Mouse (Mus musculus) brain, embryonic 14.5 days (tissue): ENCODE measurements at regions not wholly inside any gene's neighbourhood (a gene's known extent, or its start where the extent isn't known, plus 50 kb on each side); places are given as distances from the start of the nearest gene placed in this dataset.
A peak's percentile ranks its signal among the peaks of the same experiment; 100 is the strongest.

Source experiments
- DNase-seq: peaks from one replicate; pipeline ENCODE4 v3.0.0-alpha.2; 2011; ENCODE audit warnings: low read depth
- CTCF ChIP-seq: fragments of 200-500 bp; IDR thresholded peaks from 2 replicates; pipeline ENCODE4 v1.5.1; 2012; ENCODE audit warnings: inconsistent platforms, mild to moderate bottlenecking, moderate library complexity, borderline replicate concordance; ENCODE audit not compliant: insufficient read depth, insufficient read length; ENCODE audit errors: extremely low read depth
- POLR2A ChIP-seq: fragments of 200-500 bp; IDR thresholded peaks from 2 replicates; pipeline ENCODE4 v1.6.1; 2012; ENCODE audit warnings: mild to moderate bottlenecking, inconsistent platforms, borderline replicate concordance; ENCODE audit not compliant: poor library complexity, insufficient read depth, insufficient read length, severe bottlenecking; ENCODE audit errors: extremely low read depth

DNA sequence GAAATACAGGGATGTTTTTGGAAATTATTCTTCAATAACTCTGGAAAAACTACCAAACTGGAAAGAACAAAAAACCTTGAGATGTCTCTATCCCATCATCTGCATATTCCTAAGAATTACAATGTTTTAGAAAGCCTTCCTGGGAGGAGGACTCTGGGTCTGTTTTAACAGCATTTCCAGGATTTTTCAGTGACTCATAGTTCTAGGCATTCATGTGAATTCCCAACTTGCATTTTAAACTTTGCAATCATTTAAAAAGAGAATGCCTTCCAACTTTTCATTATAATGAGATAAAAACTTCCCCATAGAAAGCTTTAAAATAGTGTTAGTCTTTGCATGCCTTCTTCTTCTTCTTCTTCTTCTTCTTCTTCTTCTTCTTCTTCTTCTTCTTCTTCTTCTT, 315.4 kb upstream of the Fign start:
- DNase-seq, result no peak
- no peak for TF ChIP-seq CTCF
- no peak for TF ChIP-seq POLR2A

DNA sequence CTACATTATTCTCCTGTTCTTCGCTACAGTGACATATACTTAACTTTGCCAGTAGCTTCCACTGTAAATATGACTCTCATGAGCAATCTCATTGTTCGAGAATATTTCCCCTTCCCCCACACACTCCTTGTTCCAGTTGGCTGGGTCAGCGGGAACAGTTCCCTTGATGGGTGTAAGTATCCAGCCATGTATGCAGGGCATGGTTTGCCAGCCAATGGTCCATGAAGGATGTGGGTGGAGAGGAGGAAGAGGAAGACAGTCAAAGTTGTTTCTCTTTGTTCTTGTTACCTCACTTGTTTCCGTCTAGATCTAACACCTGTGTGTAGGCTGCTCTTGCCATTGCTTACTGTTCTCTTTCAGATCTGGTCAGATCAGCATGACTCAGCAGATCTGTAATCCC, 298.1 kb upstream of the Fign start:
- peak; percentile 42 for DNase-seq
- no peak for TF ChIP-seq CTCF

DNA sequence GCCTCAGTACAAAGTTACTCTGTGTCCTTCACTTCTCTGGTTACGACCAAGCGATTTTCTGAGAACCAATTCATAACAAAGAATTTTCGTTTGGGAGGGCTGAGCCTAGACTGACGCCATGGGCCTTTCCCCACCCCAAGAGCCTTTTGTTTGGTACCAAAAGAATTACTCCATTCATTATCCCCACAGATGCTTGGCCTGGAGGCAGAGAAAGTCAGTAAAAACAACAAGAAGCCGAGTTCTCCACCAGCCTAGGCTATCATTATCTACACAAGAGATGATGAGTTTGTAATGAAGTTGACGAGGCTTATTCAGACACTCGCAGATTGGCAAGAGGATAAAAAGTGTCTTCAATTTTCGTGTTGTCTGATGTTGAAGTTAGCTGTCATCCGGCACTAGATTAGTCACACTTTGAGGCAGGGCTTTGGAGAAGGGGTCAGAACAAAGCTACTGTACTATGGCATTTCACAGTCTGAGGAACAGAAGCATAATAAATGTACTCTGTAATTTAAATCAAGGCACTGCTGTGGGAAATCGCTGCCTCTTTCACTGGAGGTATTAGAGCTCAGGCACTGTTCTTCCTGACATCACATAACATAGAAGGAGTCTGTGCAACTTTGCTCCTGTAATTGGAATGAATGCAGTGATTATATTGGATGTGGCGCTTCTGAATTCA, 296.9 kb upstream of the Fign start:
- TF ChIP-seq CTCF (no peak), POLR2A (no peak)
- DNase-seq, result peak; percentile 91

DNA sequence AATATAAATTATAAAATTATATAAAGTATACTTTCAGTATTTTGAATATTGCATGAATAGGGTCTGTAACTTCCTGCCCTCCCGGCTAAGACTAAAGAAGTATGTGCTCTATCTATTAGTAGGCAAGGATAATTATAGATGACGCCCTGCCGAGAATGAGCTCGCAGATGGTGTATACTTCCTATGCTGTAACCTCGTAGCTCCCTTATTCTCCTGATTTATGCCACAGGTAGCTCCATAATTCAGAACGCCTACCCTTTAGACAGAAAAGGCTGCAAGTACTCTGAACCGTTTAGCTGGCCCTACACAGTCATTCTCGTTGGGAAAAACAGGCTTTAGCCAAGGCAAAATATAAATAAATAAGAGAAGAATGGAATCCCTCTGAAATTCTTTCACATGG, 296.4 kb upstream of the Fign start:
- TF ChIP-seq POLR2A (no peak), CTCF (no peak)
- DNase-seq, result no peak

DNA sequence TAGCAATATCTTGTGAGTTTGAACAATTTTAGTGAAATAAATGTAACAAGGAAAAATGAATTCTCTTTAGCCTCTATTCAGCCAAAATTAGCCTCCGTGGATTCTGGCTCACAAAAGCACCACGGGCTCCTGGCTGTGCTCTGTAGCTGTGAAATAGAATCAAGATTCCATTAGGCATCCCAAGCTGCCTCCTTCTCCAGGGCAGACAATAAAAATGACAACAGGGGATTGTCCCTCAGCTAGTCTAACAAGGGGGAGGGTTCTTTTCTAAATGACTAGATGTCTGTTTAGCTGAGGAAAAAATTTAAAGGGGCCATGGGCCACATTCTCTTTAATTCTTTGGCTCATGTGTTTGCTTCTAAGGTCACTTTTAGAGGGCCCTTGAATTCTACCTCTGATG, 272.0 kb upstream of the Fign start:
- no peak for TF ChIP-seq CTCF
- no peak for TF ChIP-seq POLR2A
- DNase-seq, result peak; percentile 77

DNA sequence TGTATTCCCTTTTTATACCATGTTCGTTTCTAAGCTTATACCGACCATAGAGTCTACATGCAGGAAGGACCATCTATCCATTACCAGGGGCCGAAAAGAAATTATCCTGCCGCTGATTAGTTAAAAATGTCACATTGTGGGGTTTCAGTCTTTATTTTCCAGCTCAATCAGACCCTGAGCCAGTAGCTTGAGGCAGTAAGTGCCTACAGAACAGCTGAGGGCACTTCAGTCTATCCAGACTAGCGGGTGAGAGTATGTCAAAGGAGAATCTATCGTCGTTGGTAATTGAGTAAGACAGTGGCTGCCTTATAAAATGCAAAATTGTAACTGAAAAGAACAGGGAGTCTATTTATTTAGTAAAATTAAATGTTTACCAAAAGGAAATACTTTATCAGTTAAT, 269.4 kb upstream of the Fign start:
- DNase-seq, result peak; percentile 63
- TF ChIP-seq CTCF (no peak), POLR2A (no peak)

DNA sequence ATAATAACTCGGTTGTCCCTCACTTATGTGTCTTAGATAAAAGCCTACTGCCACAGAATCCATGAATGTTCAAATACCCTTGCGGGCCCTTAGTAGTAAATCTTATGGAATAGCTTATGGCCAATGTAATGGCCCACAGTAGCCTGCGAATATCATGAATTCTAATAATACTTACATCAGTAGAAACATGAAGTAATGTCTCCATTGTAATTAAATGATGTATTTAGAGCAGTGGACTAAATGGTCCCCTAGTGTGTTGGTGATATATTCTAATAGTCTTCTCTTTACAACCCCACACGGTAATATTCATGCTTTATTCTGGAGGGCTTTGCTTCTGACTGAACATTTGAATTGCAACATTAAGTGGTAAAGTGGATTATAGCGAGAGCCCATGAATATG, 268.7 kb upstream of the Fign start:
- DNase-seq, result peak; percentile 45
- no peak for TF ChIP-seq POLR2A
- no peak for TF ChIP-seq CTCF

DNA sequence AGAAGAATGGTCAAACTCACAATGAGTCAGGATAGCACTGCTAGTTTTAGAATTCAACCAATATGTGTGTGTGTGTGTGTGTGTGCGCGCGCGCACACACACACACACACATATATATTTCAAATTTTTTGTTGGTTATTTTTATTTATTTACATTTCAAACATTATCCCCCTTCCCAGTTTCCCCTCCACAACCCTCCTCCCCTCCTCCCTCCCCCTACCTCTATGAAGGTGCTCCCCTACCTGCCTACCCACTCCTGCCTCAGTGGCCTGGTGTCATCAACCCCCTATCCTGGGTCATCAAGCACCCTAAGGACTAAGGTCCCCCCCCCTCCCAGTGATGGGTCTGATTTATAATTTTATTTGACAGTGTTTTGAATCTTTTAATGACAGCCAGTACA, 258.4 kb upstream of the Fign start:
- TF ChIP-seq POLR2A, result no peak
- DNase-seq, result no peak

DNA sequence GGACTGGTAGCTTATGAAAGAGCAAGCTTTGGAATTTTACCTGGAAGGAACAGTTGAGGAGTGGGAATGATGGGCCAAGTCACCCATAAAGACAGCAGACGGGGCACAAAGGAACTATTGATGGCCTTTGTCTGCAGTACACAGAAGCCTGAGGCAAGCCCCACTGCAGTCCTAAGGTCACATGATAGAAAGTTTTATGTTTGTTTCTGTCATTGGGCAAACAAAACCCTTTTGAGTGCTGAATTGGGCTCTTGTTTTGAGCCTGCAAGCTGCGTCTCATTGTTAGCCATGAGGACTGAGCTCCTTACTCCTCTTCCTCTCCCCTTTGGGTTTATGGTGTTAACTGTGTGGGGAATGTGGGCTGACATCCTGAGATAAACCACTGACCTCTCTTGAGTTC, 227.7 kb upstream of the Fign start:
- DNase-seq, result peak; percentile 34
- TF ChIP-seq CTCF (no peak), POLR2A (no peak)
